ENCODE assay signal across 1 mouse cellular context in the genomic region with DNA sequence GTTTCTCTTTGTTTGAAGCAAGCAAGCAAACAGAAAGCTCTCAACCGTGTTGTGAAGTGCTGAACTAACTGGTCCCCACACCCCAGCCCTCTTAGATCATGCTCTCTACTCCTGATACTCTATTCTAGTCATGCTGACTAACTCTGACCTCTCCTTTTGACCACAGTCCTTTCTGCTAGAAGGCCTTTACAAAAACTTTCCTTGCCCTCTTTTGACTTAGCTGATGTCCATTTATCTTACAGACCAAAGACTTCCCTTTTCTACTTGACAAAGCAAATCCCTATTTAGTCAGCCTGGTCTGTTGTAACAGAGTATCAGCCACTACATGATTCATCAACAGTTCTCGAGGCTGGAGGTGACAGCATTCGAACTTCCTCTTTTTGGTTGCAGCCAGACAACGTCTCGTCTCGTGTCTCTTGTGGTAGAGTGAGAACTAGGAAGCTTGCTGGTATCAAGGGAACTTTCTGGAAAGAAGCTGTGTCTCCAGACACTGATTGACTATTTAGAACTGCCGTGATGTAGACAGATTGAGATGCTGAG.
TF ChIP-seq lines count a peak whose summit lies in the region.

No protein-coding gene starts in this region.

TF ChIP-seq in CH12.LX, 34 proteins besides CTCF, POLR2A, EP300 and RAD21 (continued from another document):
- TF ChIP-seq CHD2 (IDR thresholded peaks at IDR 0.05; ENCODE audit: low read length): peak; percentile 57; the same call in 1 of the 2 replicates
- no peak; the same call in 1 of the 2 replicates for TF ChIP-seq MAZ (IDR thresholded peaks at IDR 0.05; ENCODE audit: low read depth, low read length)
- no peak for TF ChIP-seq SIN3A (IDR thresholded peaks at IDR 0.05; ENCODE audit: low read length)
- peak; percentile 91 for TF ChIP-seq ETS1 (conservative IDR thresholded peaks at IDR 0.05; ENCODE audit: low read depth, low read length)
- no peak for TF ChIP-seq ZC3H11A (IDR thresholded peaks at IDR 0.05; ENCODE audit: low read depth, low read length)
- TF ChIP-seq USF2 (conservative IDR thresholded peaks at IDR 0.05; ENCODE audit: low read depth, low read length): no peak
- peak; percentile 64; the same call in 1 of the 2 replicates for TF ChIP-seq JUND (conservative IDR thresholded peaks at IDR 0.05; ENCODE audit: low read depth, low read length)
